14 mouse cellular contexts compared by ENCODE assay signal in the genomic region with DNA sequence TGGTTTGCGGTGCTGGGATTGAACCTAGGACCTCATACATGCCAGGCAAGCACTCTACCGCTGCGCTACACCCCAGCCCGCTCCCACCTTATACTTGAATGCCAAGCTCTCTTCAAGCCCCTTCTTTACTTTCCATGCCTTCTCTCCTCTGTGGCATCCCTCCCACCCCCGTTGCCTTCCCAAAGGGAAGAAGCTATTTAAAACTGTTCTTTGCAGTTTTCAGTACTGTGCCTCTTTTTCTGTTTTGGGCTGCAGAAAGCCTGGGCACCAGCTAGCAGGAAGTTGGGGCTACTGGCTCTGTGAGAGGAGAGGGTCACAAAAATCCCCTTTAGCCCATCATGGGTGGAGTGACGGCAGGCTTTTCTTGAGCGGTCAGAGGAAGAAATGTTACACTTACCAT.
"Had no signal": no experiment of that assay in that cellular context is flagged by ENCODE, and none has a peak within 500 bp of the region (broad histone marks: within the 10 kb centered on the region; RNA-seq: fewer than 3 reads in every experiment).

No protein-coding gene starts in this region.

- H3K4me3 ChIP-seq: limb, embryonic 12.5 days; liver, embryonic 13.5 days; lung, embryonic 15.5 days; megakaryocyte, embryonic 14.5 days; midbrain, embryonic 15.5 days; neural tube, embryonic 12.5 days had no signal

- H3K9ac ChIP-seq: limb, embryonic 12.5 days; liver, embryonic 13.5 days; liver, postnatal 0 days; lung, embryonic 15.5 days; midbrain, embryonic 15.5 days; neural tube, embryonic 12.5 days had no signal

- H3K36me3 ChIP-seq: limb, embryonic 12.5 days; liver, embryonic 13.5 days; lung, embryonic 15.5 days; midbrain, embryonic 15.5 days; neural tube, embryonic 12.5 days had no signal

- H3K27me3 ChIP-seq: limb, embryonic 12.5 days; liver, embryonic 13.5 days; lung, embryonic 15.5 days; midbrain, embryonic 15.5 days; neural tube, embryonic 12.5 days had no signal

- ATAC-seq: liver, postnatal 0 days; midbrain, embryonic 15.5 days had no signal

- H3K9me3 ChIP-seq: limb, embryonic 12.5 days; liver, embryonic 13.5 days; lung, embryonic 15.5 days; megakaryocyte, embryonic 14.5 days; midbrain, embryonic 15.5 days; neural tube, embryonic 12.5 days had no signal

- H3K27ac ChIP-seq: limb, embryonic 12.5 days; liver, embryonic 13.5 days; lung, embryonic 15.5 days; macrophage; midbrain, embryonic 15.5 days; neural tube, embryonic 12.5 days had no signal

- DNase-seq: kidney, postnatal 25 days; liver; liver, embryonic 13.5 days; liver, postnatal 0 days; lung, postnatal 14 days; retina, postnatal 1 day; right cerebral cortex, postnatal 14 days had no signal

- H3K4me1 ChIP-seq: liver, embryonic 13.5 days had no signal

- H3K4me2 ChIP-seq: limb, embryonic 12.5 days; liver, embryonic 13.5 days; lung, embryonic 15.5 days; midbrain, embryonic 11.5 days; midbrain, embryonic 15.5 days; neural tube, embryonic 12.5 days had no signal
